Mouse (Mus musculus) embryonic stem cell, embryonic (primary cell): Measurements from ENCODE around the gene Plekhm3.

Experiments used
- CTCF ChIA-PET, 4 experiments: fragments of 300-600 bp in 2 of 4; fragments of 350-600 bp in 2 of 4; sonication (Branson Sonifier 250); formaldehyde crosslinking; loops; one replicate each; lab custom pipeline; 2022; ENCODE audit warnings: inconsistent platforms in 2 of 4; lab: Charles Lee
- POLR2A ChIA-PET, 4 experiments: fragments of 300-600 bp in 2 of 4; fragments of 350-600 bp in 2 of 4; sonication (Branson Sonifier 250); formaldehyde crosslinking; loops; one replicate each; lab custom pipeline; 2022; ENCODE audit warnings: antibody characterized with exemption in 4 of 4, inconsistent platforms in 1 of 4; lab: Charles Lee

Gene Plekhm3

GRCm38 (mm10) chr1:64826348-64827103 is 130.1 kb downstream of the Plekhm3 start:
- CTCF ChIA-PET, result interaction anchor here in 2 of 4 experiments (0.5 to 1.2 kb wide), 2 partner anchors 23 to 109 kb away, joined by 3 read pairs; no protein-coding TSS in a partner anchor
- POLR2A ChIA-PET, result no interaction called here

- CTCF ChIA-PET, result no interaction called here
- POLR2A ChIA-PET, result interaction anchor here in 2 of 4 experiments (1.3 to 1.5 kb wide), 2 partner anchors 133 kb away, joined by 3 read pairs; partner anchors contain the start of gene Ccnyl1 (in 2 of the 2)
Observed at GRCm38 (mm10) chr1:64823564-64823963, 133.1 kb downstream of the Plekhm3 start.

DNA sequence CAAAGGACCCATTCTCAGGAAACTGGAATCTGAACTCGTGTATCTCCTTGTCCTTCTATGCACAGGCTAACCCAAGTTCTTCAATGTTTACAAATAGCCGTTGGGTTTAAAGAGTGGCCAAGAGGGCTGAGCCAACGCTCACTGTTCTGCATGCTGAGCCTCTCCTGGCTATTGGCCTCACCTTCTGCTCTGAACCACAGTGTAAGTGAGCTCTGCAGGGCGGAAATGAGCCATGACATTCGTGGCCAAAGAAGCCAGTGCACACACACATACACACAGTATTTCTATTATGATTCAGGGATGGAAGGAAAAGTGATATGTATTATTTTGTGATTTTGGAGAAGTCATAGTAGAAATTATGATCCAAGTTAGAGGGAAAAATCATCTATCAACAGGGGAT is 138.9 kb downstream of the Plekhm3 start:
- POLR2A ChIA-PET, result no interaction called here

GRCm38 (mm10) chr1:64813182-64813581 is 143.4 kb downstream of the Plekhm3 start:
- CTCF ChIA-PET, result no interaction called here
- POLR2A ChIA-PET, result interaction anchor here in 1 of 4 experiments (0.7 kb wide), 1 partner anchor 115 kb away, joined by 3 read pairs; no protein-coding TSS in a partner anchor

More for the DNA sequence above, 138.9 kb downstream of the Plekhm3 start:
- CTCF ChIA-PET, result no interaction called here

- ChIA-PET POLR2A (interaction anchor here in 1 of 4 experiments (0.6 kb wide), 1 partner anchor 227 kb away, joined by 3 read pairs; no protein-coding TSS in a partner anchor), CTCF (no interaction called here)
Observed at GRCm38 (mm10) chr1:64811956-64812355, 144.7 kb downstream of the Plekhm3 start.

DNA sequence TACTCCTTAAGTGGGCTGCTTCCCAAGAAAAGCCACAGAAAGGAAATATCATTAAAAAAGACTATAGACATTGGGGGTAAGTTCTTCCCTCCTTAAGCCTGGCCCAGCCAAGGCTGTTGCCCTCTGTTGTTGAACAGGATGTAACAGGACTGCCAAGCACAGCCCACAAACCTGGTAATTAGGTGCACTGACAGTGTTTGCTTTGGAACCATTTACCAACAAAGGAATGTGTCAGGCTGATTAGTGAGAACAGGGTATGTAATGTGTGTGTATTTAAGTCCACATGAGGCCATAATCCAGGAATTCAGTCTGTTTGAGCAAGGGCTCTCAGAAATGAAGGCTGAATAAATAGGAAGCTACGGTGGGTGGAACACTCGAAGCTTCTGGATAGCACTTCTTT is 147.5 kb downstream of the Plekhm3 start:
- POLR2A ChIA-PET, result interaction anchor here in 1 of 4 experiments (0.6 to 0.9 kb wide), 2 partner anchors 86 to 119 kb away, joined by 3 to 4 read pairs; partner anchors contain the start of gene Ccnyl1
- CTCF ChIA-PET, result interaction anchor here in 1 of 4 experiments (0.6 kb wide), 1 partner anchor 168 kb away, joined by 3 read pairs; no protein-coding TSS in a partner anchor

DNA sequence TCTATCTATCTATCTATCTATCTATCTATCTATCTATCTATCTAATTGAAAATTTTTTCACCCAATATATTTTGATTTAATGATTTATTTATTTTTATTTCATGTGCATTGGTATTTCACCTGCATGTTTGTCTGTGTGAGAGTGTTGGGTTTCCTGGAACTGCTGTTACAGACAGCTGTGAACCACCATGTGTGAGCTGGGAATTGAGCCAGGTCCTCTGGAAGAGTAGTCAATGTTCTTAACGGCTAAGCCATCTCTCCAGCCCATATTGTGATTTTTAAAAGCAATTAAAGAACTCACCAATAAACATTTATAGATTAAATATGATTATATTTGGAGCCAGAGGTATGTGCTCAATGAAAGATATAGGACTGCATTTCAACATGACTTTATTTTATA is 148.9 kb downstream of the Plekhm3 start:
- CTCF ChIA-PET, result no interaction called here
- POLR2A ChIA-PET, result no interaction called here

DNA sequence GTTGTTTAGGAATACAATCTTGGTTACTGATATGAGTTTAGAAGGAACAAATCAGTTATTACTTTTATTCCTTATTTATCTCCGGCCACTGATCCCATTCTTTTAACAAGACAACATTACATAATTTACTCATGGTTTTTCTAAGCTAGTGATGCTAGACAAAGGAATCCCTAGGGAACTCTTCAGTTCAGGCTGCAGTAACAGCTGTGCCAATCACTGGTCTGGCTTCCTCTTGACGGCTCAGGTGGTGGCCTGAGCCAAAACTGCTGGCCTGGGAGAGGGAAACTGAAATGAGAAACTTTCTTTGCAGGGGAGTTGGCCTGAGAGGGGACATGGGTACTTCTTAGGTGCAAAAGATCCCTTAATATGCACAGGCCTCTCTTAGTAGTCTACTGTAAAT is 151.4 kb downstream of the Plekhm3 start:
- ChIA-PET POLR2A (interaction anchor here in 1 of 4 experiments (0.6 to 1.3 kb wide), 2 partner anchors 76 to 114 kb away, joined by 3 to 4 read pairs; no protein-coding TSS in a partner anchor), CTCF (interaction anchor here in 1 of 4 experiments (0.6 kb wide), 1 partner anchor 35 kb away, joined by 3 read pairs; no protein-coding TSS in a partner anchor)

DNA sequence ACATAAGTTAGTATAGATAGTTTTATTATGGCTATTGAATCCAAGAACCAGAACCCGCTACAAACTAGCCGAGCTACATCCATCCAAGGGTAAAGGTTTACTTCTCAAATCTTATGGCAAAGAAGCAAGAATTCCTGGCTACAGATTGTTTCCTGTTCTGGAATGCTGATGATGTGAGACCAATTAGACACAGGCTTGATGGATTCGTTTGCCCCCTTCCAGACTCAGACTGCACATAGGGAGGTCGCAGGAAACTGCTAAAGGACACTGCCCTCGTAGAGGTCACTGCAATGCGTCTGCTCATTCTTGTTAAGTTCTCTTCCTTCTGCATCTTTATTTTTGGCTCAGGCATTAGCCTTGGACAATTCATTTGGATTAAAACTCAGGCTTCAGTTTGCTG is 154.0 kb downstream of the Plekhm3 start:
- ChIA-PET CTCF (no interaction called here), POLR2A (interaction anchor here in 1 of 4 experiments (1.1 kb wide), 1 partner anchor 10 kb away, joined by 3 read pairs; no protein-coding TSS in a partner anchor)

DNA sequence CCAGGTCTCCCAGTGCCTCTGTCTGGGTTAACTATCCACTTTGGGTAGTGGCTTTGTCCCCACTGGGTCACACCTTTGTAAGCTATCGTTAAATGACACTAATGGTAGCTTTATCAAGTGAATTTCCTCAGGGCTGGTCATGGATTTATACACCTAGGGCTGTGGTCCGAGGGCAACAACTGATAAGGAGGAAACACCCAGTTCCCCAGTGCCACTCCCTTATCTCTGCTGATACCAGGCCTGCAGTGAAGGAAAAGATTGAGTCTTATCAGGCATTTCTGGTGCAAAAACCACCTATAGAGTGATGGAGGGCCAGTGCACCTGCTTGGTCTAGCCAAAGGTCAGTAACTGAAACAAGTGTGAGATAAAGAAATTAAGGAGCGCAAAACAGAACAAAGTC is 159.0 kb downstream of the Plekhm3 start:
- CTCF ChIA-PET, result no interaction called here
- POLR2A ChIA-PET, result interaction anchor here in 1 of 4 experiments (1.3 kb wide), 1 partner anchor 8 kb away, joined by 5 read pairs; no protein-coding TSS in a partner anchor

DNA sequence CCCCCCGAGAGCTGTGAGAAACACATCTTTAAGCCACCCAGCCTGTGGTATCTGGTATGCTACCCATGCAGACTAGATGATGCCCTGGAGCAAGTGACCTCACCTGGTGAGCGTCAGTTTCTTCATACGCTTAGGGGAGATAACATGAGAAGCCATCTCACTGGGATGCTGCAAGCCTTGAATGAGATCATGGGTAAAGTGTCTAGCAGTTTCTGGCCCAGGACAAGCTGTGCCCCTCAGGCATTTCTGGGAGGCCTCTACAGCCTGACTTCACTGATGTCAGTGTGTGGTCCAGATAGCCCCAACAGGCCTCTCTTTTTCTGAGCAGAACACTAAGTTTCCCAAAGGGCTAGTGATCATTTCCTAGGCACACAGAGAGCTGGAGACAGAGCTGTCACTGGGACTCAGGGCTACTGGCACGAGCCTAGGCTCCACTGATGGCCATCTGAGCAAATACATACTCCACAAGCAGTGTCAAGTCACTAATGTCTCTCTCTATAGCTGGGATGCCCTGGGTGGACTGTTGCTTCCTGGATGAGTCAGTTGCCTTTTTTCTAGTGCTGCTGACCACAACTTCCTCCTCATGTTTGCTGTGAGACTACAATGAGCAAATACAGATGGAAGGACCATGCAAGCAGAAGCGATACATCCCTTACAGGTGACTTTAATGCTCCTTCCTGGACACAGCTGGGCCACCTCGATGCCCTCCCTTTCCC is 159.6 kb downstream of the Plekhm3 start:
- CTCF ChIA-PET, result no interaction called here
- POLR2A ChIA-PET, result interaction anchor here in 1 of 4 experiments (1.3 kb wide), 1 partner anchor 8 kb away, joined by 5 read pairs; no protein-coding TSS in a partner anchor

- POLR2A ChIA-PET, result interaction anchor here in 2 of 4 experiments (0.8 to 1.0 kb wide), 2 partner anchors 9 to 12 kb away, joined by 3 to 4 read pairs; no protein-coding TSS in a partner anchor
- CTCF ChIA-PET, result no interaction called here
Observed at GRCm38 (mm10) chr1:64795284-64796040, 161.2 kb downstream of the Plekhm3 start.

DNA sequence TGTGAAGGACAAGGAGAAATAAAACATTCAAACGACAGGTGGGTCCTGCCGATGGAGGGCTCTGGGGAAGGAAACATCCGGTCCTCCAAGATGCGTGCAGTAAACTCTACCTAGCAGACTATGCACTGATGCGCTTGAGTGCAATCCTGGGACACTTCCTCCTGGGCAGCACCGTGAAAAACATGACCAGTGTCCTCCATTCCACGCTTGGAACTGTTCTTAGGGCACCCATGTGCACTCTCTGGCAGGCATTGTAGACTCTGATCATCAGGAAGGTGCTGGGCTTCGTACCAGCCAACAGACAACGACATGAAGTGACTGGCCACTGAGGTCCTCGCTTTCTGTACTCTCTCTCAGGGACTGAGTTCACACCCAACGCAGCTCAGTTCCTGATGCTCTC is 162.5 kb downstream of the Plekhm3 start:
- CTCF ChIA-PET, result no interaction called here
- POLR2A ChIA-PET, result no interaction called here

- CTCF ChIA-PET, result interaction anchor here in 2 of 4 experiments (0.6 to 0.9 kb wide), 3 partner anchors 57 to 126 kb away, joined by 3 to 7 read pairs (median 5); no protein-coding TSS in a partner anchor
Observed at GRCm38 (mm10) chr1:64793234-64793530, 163.4 kb downstream of the Plekhm3 start.

GRCm38 (mm10) chr1:64792521-64793233 is 163.9 kb downstream of the Plekhm3 start:
- ChIA-PET POLR2A (interaction anchor here in 1 of 4 experiments (0.8 kb wide), 1 partner anchor 10 kb away, joined by 3 read pairs; no protein-coding TSS in a partner anchor), CTCF (interaction anchor here in 2 of 4 experiments (0.8 to 0.9 kb wide), 2 partner anchors 87 to 127 kb away, joined by 3 to 5 read pairs; no protein-coding TSS in a partner anchor)

More at GRCm38 (mm10) chr1:64793234-64793530, 163.4 kb downstream of the Plekhm3 start:
- POLR2A ChIA-PET, result interaction anchor here in 1 of 4 experiments (0.8 kb wide), 1 partner anchor 9 kb away, joined by 3 read pairs; no protein-coding TSS in a partner anchor

DNA sequence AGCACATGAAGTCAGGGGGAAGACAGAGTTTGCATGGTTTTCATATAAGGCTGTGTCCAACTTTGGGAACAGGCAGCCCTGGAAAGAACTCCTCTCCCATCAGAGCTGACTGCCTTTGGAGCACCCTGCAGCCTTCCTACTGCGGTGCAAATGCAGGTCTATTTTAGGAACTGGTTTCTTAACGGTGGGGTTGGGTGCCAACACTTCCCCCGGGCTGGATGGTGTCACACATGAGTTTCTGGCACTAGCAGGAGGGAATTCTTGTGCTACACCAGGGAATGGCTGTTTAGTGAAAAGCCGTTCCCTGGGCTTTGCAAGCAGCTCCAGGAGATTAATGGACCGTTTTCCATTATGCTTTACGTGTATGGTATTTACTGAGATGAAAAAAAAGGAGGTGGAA is 164.8 kb downstream of the Plekhm3 start:
- CTCF ChIA-PET, result no interaction called here
- POLR2A ChIA-PET, result interaction anchor here in 2 of 4 experiments (0.6 to 0.7 kb wide), 3 partner anchors 13 to 94 kb away, joined by 3 to 5 read pairs (median 5); no protein-coding TSS in a partner anchor
